Mouse (Mus musculus): ENCODE data around the gene Atf4. TPM values are rescaled to one million over a fixed set of nuclear protein-coding genes. Genes with fewer than 3 reads are reported as not detected.

Atf4 gene
- polyA plus RNA-seq, 1 experiment from 2014 or later: 136 TPM

GRCm38 (mm10) chr15:80219705-80220657 lies 35.0 kb upstream of the Atf4 start:
- 0 out of 2 replicates have a peak, but pooled peaks cover 3% of the 10 kb centered on the region for H3K4me1 ChIP-seq (replicated peaks; ENCODE audit: control insufficient read depth, insufficient read depth, low read length)
- no peak for ATAC-seq (replicated peaks; ENCODE audit: low FRiP score, low TSS enrichment, low read depth)
- no peak overlapping the region for H3K27ac ChIP-seq (ENCODE audit: low read depth)
- H3K9me3 ChIP-seq (ENCODE audit: control insufficient read depth, low read length): no peaks in the 10 kb centered on the region
- H3K36me3 ChIP-seq (ENCODE audit: control insufficient read depth, insufficient read depth, low read length): 0 out of 2 replicates have a peak, but pooled peaks cover under 1% of the 10 kb centered on the region
- H3K9ac ChIP-seq (ENCODE audit: low read length): no peak overlapping the region
- H3K4me2 ChIP-seq (ENCODE audit: low read length): 0 out of 2 replicates have a peak overlapping the region, but pooled peaks have one; percentile 30
- H3K4me3 ChIP-seq (ENCODE audit: low read depth, low read length): no peak overlapping the region
- no peak for DNase-seq (ENCODE audit: low spot score)
- H3K27me3 ChIP-seq (replicated peaks; ENCODE audit: control insufficient read depth, insufficient read depth, low read length): no peaks in the 10 kb centered on the region
- 57% methylated on average over 4 of the region's 4 CpGs for WGBS

GRCm38 (mm10) chr15:80221031-80221430 lies 34.0 kb upstream of the Atf4 start:
- DNase-seq (ENCODE audit: low spot score) (no peak), ATAC-seq (replicated peaks; ENCODE audit: low FRiP score, low TSS enrichment, low read depth) (no peak)
- no peak overlapping the region for H3K4me2 ChIP-seq (ENCODE audit: low read length)
- H3K4me3 ChIP-seq (ENCODE audit: low read depth, low read length): no peak overlapping the region
- H3K27ac ChIP-seq (ENCODE audit: low read depth): no peak overlapping the region
- H3K36me3 ChIP-seq (ENCODE audit: control insufficient read depth, insufficient read depth, low read length): no peaks in the 10 kb centered on the region
- no peak overlapping the region for H3K9ac ChIP-seq (ENCODE audit: low read length)
- 72% methylated on average over 8 of the region's 8 CpGs for WGBS
- H3K4me1 ChIP-seq (replicated peaks; ENCODE audit: control insufficient read depth, insufficient read depth, low read length): 0 out of 2 replicates have a peak, but pooled peaks cover 3% of the 10 kb centered on the region
- H3K9me3 ChIP-seq (ENCODE audit: control insufficient read depth, low read length): no peaks in the 10 kb centered on the region
- no peaks in the 10 kb centered on the region for H3K27me3 ChIP-seq (replicated peaks; ENCODE audit: control insufficient read depth, insufficient read depth, low read length)

GRCm38 (mm10) chr15:80223751-80224150 lies 31.2 kb upstream of the Atf4 start:
- 0 out of 2 replicates have a peak, but pooled peaks cover 3% of the 10 kb centered on the region for H3K4me1 ChIP-seq (replicated peaks; ENCODE audit: control insufficient read depth, insufficient read depth, low read length)
- 87% methylated on average over 7 of the region's 7 CpGs for WGBS
- H3K4me2 ChIP-seq (ENCODE audit: low read length): no peak overlapping the region
- DNase-seq (ENCODE audit: low spot score) (no peak), ATAC-seq (replicated peaks; ENCODE audit: low FRiP score, low TSS enrichment, low read depth) (no peak)
- H3K27me3 ChIP-seq (replicated peaks; ENCODE audit: control insufficient read depth, insufficient read depth, low read length): no peaks in the 10 kb centered on the region
- no peaks in the 10 kb centered on the region for H3K36me3 ChIP-seq (ENCODE audit: control insufficient read depth, insufficient read depth, low read length)
- H3K4me3 ChIP-seq (ENCODE audit: low read depth, low read length): no peak overlapping the region
- no peaks in the 10 kb centered on the region for H3K9me3 ChIP-seq (ENCODE audit: control insufficient read depth, low read length)
- no peak overlapping the region for H3K27ac ChIP-seq (ENCODE audit: low read depth)
- H3K9ac ChIP-seq (ENCODE audit: low read length): no peak overlapping the region

- Histone ChIP-seq H3K9me3 (ENCODE audit: control insufficient read depth, low read length) (no peaks in the 10 kb centered on the region), H3K4me1 (replicated peaks; ENCODE audit: control insufficient read depth, insufficient read depth, low read length) (no peaks in the 10 kb centered on the region), H3K9ac (ENCODE audit: low read length) (no peak overlapping the region), H3K4me3 (ENCODE audit: low read depth, low read length) (no peak overlapping the region), H3K27ac (ENCODE audit: low read depth) (no peak overlapping the region), H3K4me2 (ENCODE audit: low read length) (no peak overlapping the region), H3K27me3 (replicated peaks; ENCODE audit: control insufficient read depth, insufficient read depth, low read length) (no peaks in the 10 kb centered on the region), H3K36me3 (ENCODE audit: control insufficient read depth, insufficient read depth, low read length) (no peaks in the 10 kb centered on the region)
- ATAC-seq (replicated peaks; ENCODE audit: low FRiP score, low TSS enrichment, low read depth) (peak; percentile 69; the same call in 1 of the 2 replicates), DNase-seq (ENCODE audit: low spot score) (peak; percentile 87)
- 29% methylated on average over 9 of the region's 9 CpGs for WGBS
These were observed 29.8 kb upstream of the Atf4 start for GRCm38 (mm10) chr15:80225208-80225607.

GRCm38 (mm10) chr15:80225796-80226195 lies 29.2 kb upstream of the Atf4 start:
- no peaks in the 10 kb centered on the region for H3K9me3 ChIP-seq (ENCODE audit: control insufficient read depth, low read length)
- no peak for ATAC-seq (replicated peaks; ENCODE audit: low FRiP score, low TSS enrichment, low read depth)
- no peak overlapping the region for H3K27ac ChIP-seq (ENCODE audit: low read depth)
- 48% methylated on average over 2 of the region's 2 CpGs for WGBS
- no peaks in the 10 kb centered on the region for H3K4me1 ChIP-seq (replicated peaks; ENCODE audit: control insufficient read depth, insufficient read depth, low read length)
- peak; percentile 64 for DNase-seq (ENCODE audit: low spot score)
- no peak overlapping the region for H3K9ac ChIP-seq (ENCODE audit: low read length)
- H3K36me3 ChIP-seq (ENCODE audit: control insufficient read depth, insufficient read depth, low read length): no peaks in the 10 kb centered on the region
- no peaks in the 10 kb centered on the region for H3K27me3 ChIP-seq (replicated peaks; ENCODE audit: control insufficient read depth, insufficient read depth, low read length)
- H3K4me3 ChIP-seq (ENCODE audit: low read depth, low read length): no peak overlapping the region
- H3K4me2 ChIP-seq (ENCODE audit: low read length): no peak overlapping the region

- no peak overlapping the region for H3K4me3 ChIP-seq (ENCODE audit: low read depth, low read length)
These were observed 26.7 kb upstream of the Atf4 start for GRCm38 (mm10) chr15:80228071-80228800.

GRCm38 (mm10) chr15:80232331-80232730 lies 22.7 kb upstream of the Atf4 start:
- Histone ChIP-seq H3K27ac (ENCODE audit: low read depth) (no peak overlapping the region), H3K9ac (ENCODE audit: low read length) (no peak overlapping the region), H3K4me2 (ENCODE audit: low read length) (no peak overlapping the region), H3K9me3 (ENCODE audit: control insufficient read depth, low read length) (no peaks in the 10 kb centered on the region), H3K4me3 (ENCODE audit: low read depth, low read length) (no peak overlapping the region), H3K4me1 (replicated peaks; ENCODE audit: control insufficient read depth, insufficient read depth, low read length) (peaks cover 15% of the 10 kb centered on the region), H3K36me3 (ENCODE audit: control insufficient read depth, insufficient read depth, low read length) (peaks cover 19% of the 10 kb centered on the region), H3K27me3 (replicated peaks; ENCODE audit: control insufficient read depth, insufficient read depth, low read length) (no peaks in the 10 kb centered on the region)
- DNase-seq (ENCODE audit: low spot score): no peak
- WGBS: 65% methylated on average over 2 of the region's 2 CpGs
- ATAC-seq (replicated peaks; ENCODE audit: low FRiP score, low TSS enrichment, low read depth): no peak

More at GRCm38 (mm10) chr15:80228071-80228800, 26.7 kb upstream of the Atf4 start:
- H3K4me2 ChIP-seq (ENCODE audit: low read length): no peak overlapping the region
- peaks cover 3% of the 10 kb centered on the region; the same call in 1 of the 2 replicates for H3K4me1 ChIP-seq (replicated peaks; ENCODE audit: control insufficient read depth, insufficient read depth, low read length)
- DNase-seq (ENCODE audit: low spot score): no peak
- H3K9ac ChIP-seq (ENCODE audit: low read length): no peak overlapping the region
- H3K27ac ChIP-seq (ENCODE audit: low read depth): no peak overlapping the region
- H3K36me3 ChIP-seq (ENCODE audit: control insufficient read depth, insufficient read depth, low read length): no peaks in the 10 kb centered on the region
- 78% methylated on average over 17 of the region's 17 CpGs for WGBS
- H3K9me3 ChIP-seq (ENCODE audit: control insufficient read depth, low read length): no peaks in the 10 kb centered on the region
- no peak for ATAC-seq (replicated peaks; ENCODE audit: low FRiP score, low TSS enrichment, low read depth)
- no peaks in the 10 kb centered on the region for H3K27me3 ChIP-seq (replicated peaks; ENCODE audit: control insufficient read depth, insufficient read depth, low read length)

- WGBS: 65% methylated on average over 4 of the region's 4 CpGs
- H3K9me3 ChIP-seq (ENCODE audit: control insufficient read depth, low read length): no peaks in the 10 kb centered on the region
- peak overlapping the region; percentile 72 for H3K27ac ChIP-seq (ENCODE audit: low read depth)
- no peaks in the 10 kb centered on the region for H3K27me3 ChIP-seq (replicated peaks; ENCODE audit: control insufficient read depth, insufficient read depth, low read length)
- 0 out of 2 replicates have a peak overlapping the region, but pooled peaks have one; percentile 99 for H3K4me3 ChIP-seq (ENCODE audit: low read depth, low read length)
- H3K9ac ChIP-seq (ENCODE audit: low read length): 0 out of 2 replicates have a peak overlapping the region, but pooled peaks have one; percentile 5
- DNase-seq (ENCODE audit: low spot score): no peak
- peak; percentile 14; the same call in 1 of the 2 replicates for ATAC-seq (replicated peaks; ENCODE audit: low FRiP score, low TSS enrichment, low read depth)
- H3K4me1 ChIP-seq (replicated peaks; ENCODE audit: control insufficient read depth, insufficient read depth, low read length): peaks cover 15% of the 10 kb centered on the region
- peak overlapping the region; percentile 85 for H3K4me2 ChIP-seq (ENCODE audit: low read length)
- H3K36me3 ChIP-seq (ENCODE audit: control insufficient read depth, insufficient read depth, low read length): peaks cover 25% of the 10 kb centered on the region
These were observed 21.9 kb upstream of the Atf4 start for GRCm38 (mm10) chr15:80233053-80233452.
